Mouse (Mus musculus) hindbrain, embryonic 11.5 days (tissue): ENCODE measurements around the gene Nipa1. TPM values are rescaled to one million over a fixed set of nuclear protein-coding genes. Genes with fewer than 3 reads are reported as not detected.

ENCODE experiments used
- ATAC-seq: fragments of 200-750 bp; cut with Nextera tagmentation; 2 replicates; pipeline ENCODE4 v1.8.0; 2017; ENCODE audit warnings: mild to moderate bottlenecking, moderate TSS enrichment, moderate library complexity; ENCODE audit not compliant: low FRiP score
- DNase-seq: peaks from one replicate; pipeline ENCODE4 v3.0.0-alpha.2; 2015; ENCODE audit warnings: low spot score
- H3K27ac ChIP-seq: fragments of 300-500 bp; sonication (generic); 2 replicates; pipeline ENCODE4 v1.5.1; 2014; ENCODE audit warnings: mild to moderate bottlenecking, low read depth, low read length
- H3K27me3 ChIP-seq: fragments of 300-500 bp; sonication (generic); 2 replicates; pipeline ENCODE4 v1.6.1; 2014; ENCODE audit warnings: mild to moderate bottlenecking, low read length, moderate library complexity, mixed read lengths; ENCODE audit not compliant: control insufficient read depth, insufficient read depth
- H3K36me3 ChIP-seq: fragments of 300-500 bp; sonication (generic); 2 replicates; pipeline ENCODE4 v1.6.1; 2014; ENCODE audit warnings: mild to moderate bottlenecking, low read length, moderate library complexity, mixed read lengths; ENCODE audit not compliant: control insufficient read depth, insufficient read depth
- H3K4me1 ChIP-seq: fragments of 300-500 bp; sonication (generic); replicated peaks from 2 replicates; pipeline ENCODE4 v1.6.1; 2014; ENCODE audit warnings: low read length, mixed read lengths; ENCODE audit not compliant: control insufficient read depth, insufficient read depth
- H3K4me2 ChIP-seq: fragments of 300-500 bp; sonication (generic); replicated peaks from 2 replicates; pipeline ENCODE4 v1.6.1; 2014; ENCODE audit warnings: mild to moderate bottlenecking, low read depth, low read length
- H3K4me3 ChIP-seq: fragments of 300-500 bp; sonication (generic); 2 replicates; pipeline ENCODE4 v1.5.1; 2014; ENCODE audit warnings: low read depth, low read length
- H3K9ac ChIP-seq: fragments of 300-500 bp; sonication (generic); 2 replicates; pipeline ENCODE4 v1.6.1; 2014; ENCODE audit warnings: low read depth, low read length
- H3K9me3 ChIP-seq: fragments of 300-500 bp; sonication (generic); 2 replicates; pipeline ENCODE4 v1.6.1; 2016; ENCODE audit warnings: low read length; ENCODE audit not compliant: control insufficient read depth
- WGBS: fragments of 180-500 bp; shearing (Covaris S2); extraction: QIAGEN DNeasy Blood & Tissue Kit; methylation state at CpG from one replicate; pipeline ENCODE4 v1.1.7; 2014; 5-methylcytosine and 5-hydroxymethylcytosine counted together
- polyA plus RNA-seq: library from polyadenylated mRNA; unstranded; fragments of >200 nt; fragmentation: Nextera tagmentation; extraction: Ambion mirVana; gene quantifications from 2 replicates; pipeline ENCODE4 v1.2.1, GENCODE M21; 2014

Gene Nipa1
- polyA plus RNA-seq, 1 experiment from 2014 or later, result 11.1 TPM

DNA sequence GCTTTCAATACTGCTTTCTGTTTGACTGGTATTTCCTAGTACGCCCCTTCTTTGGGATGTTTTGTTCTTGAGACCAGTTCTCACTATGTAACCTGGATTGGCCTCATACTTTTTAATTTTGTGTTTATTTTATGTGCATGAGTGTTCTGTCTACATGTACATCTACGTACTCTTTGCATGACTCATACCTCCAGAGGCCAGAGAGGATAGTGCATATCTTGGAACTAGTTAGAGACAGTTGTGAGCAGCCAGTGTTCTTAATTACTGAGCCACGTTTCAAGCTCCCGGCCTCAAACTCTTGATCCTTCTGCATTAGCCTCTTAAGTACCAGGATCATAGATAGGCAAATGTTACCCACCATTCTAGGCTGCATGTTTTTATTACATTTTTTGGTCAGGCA is 81.4 kb downstream of the Nipa1 start:
- no peak overlapping the region for H3K4me2 ChIP-seq
- H3K9me3 ChIP-seq, result no peaks in the 10 kb centered on the region
- no peak overlapping the region for H3K4me3 ChIP-seq
- H3K9ac ChIP-seq, result no peak overlapping the region
- H3K27ac ChIP-seq, result no peak overlapping the region
- WGBS, result 96% methylated on average over 4 of the region's 4 CpGs
- H3K4me1 ChIP-seq, result no peaks in the 10 kb centered on the region
- H3K36me3 ChIP-seq, result no peaks in the 10 kb centered on the region
- no peak for ATAC-seq
- H3K27me3 ChIP-seq, result no peaks in the 10 kb centered on the region
- DNase-seq, result no peak

DNA sequence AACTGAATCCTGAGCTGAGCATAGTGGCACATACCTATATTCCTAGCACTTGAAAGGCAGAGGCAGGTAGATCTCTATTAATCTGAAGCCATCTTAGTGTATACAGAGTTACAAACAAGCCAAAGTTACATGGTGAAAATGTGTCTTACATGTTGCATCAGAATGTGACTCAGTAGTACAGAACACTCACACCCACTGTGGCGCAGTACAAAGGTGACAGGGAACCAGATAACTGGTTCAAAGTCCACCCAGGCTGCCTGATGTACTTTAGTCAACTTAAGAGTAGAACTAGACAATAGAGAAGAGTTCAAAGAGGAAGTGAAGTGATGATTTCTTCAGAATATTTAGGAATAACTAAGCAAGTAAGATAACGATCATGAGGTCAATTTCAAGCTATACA is 84.7 kb downstream of the Nipa1 start:
- Histone ChIP-seq H3K36me3 (no peaks in the 10 kb centered on the region), H3K27ac (no peak overlapping the region), H3K9me3 (no peaks in the 10 kb centered on the region), H3K4me3 (no peak overlapping the region), H3K27me3 (no peaks in the 10 kb centered on the region), H3K4me2 (no peak overlapping the region), H3K9ac (no peak overlapping the region), H3K4me1 (no peaks in the 10 kb centered on the region)
- DNase-seq, result no peak
- ATAC-seq, result no peak
- 95% methylated on average over 2 of the region's 2 CpGs for WGBS

DNA sequence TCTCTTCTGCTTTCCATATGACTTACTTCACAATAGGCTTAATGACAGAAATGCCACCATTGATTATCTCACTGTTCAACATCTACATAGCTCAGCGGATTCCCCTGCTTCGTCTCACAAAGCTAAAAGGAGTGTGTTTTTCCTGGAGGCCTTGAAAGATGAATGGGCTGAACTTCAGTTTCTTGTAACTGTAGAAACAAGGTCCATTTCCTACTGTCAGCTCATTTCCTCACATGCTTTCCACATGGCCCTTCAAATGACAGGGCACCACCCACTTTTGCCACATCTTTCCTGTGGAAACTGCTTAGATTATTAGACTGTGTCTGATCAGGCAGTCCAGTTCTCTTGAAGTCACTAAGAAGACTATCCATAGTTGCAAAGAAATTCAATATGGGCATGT is 91.1 kb downstream of the Nipa1 start:
- H3K4me2 ChIP-seq, result no peak overlapping the region
- H3K27me3 ChIP-seq, result no peaks in the 10 kb centered on the region
- H3K9me3 ChIP-seq, result no peaks in the 10 kb centered on the region
- no peak overlapping the region for H3K9ac ChIP-seq
- WGBS, result 86% methylated on average over 2 of the region's 2 CpGs
- H3K27ac ChIP-seq, result no peak overlapping the region
- no peaks in the 10 kb centered on the region for H3K4me1 ChIP-seq
- no peak overlapping the region for H3K4me3 ChIP-seq
- ATAC-seq (no peak), DNase-seq (no peak)
- no peaks in the 10 kb centered on the region for H3K36me3 ChIP-seq

Other genes with a start within 250 kb of the Nipa1 start
- 30.5 and 34.8 TPM in 2 replicates for gene Tubgcp5, start 225.8 kb downstream of the Nipa1 start, polyA plus RNA-seq
- 80.7 and 80.9 TPM in 2 replicates for gene Cyfip1, start 178.2 kb downstream of the Nipa1 start, polyA plus RNA-seq
- 48.4 and 49.7 TPM in 2 replicates for gene Nipa2, start 57.5 kb downstream of the Nipa1 start, polyA plus RNA-seq
- 28.0 and 43.5 TPM in 2 replicates for gene Herc2, start 30.2 kb upstream of the Nipa1 start, polyA plus RNA-seq
- gene Oca2, start 219.8 kb upstream of the Nipa1 start, polyA plus RNA-seq, result 0.32 and 0.56 TPM in 2 replicates